8 mouse cellular contexts compared by ENCODE assay signal in genomic region chr12:108793453-108793941, GRCm38 (mm10). TPM values are rescaled to one million over a fixed set of nuclear protein-coding genes. Genes with fewer than 3 reads are reported as not detected.
DNase-seq lines count a peak whose midpoint lies in the region; ATAC-seq lines count a peak whose summit lies in the region.

No protein-coding gene starts in this region.

- 1% methylated on average over 52 of the region's 71 CpGs for WGBS in heart, embryonic 12.5 days
- under 1% methylated on average over 43 of the region's 71 CpGs for whole genome bisulfite sequencing in lung, embryonic 16.5 days

- H3K4me2 ChIP-seq in heart, embryonic 12.5 days: peak overlapping the region; percentile 81
- peak overlapping the region; percentile 47 for H3K4me2 ChIP-seq in lung, embryonic 16.5 days (ENCODE audit: low read depth, low read length)

- H3K4me3 ChIP-seq in heart, embryonic 12.5 days: peak overlapping the region; percentile 97
- peak overlapping the region; percentile 98 for H3K4me3 ChIP-seq in lung, embryonic 16.5 days (ENCODE audit: low read length)

- H3K4me1 ChIP-seq in heart, embryonic 12.5 days (replicated peaks): peaks cover 20% of the 10 kb centered on the region
- peaks cover 17% of the 10 kb centered on the region for H3K4me1 ChIP-seq in lung, embryonic 16.5 days (replicated peaks; ENCODE audit: control insufficient read depth, insufficient read depth, low read length)

- H3K36me3 ChIP-seq in heart, embryonic 12.5 days: no peaks in the 10 kb centered on the region
- H3K36me3 ChIP-seq in lung, embryonic 16.5 days (ENCODE audit: control insufficient read depth, insufficient read depth, low read length): no peaks in the 10 kb centered on the region; the same call in 1 of the 2 replicates

- peak; percentile 19 to 33 for DNase-seq in layer of hippocampus, adult 18-20 months (ENCODE audit: low spot score in 2 of 2)
- DNase-seq in layer of hippocampus, postnatal 25 days (ENCODE audit: extremely low spot score in 1 of 2, low spot score in 1 of 2): no peak
- DNase-seq in cerebellum, postnatal 36 days: peak; percentile 36 to 43
- peak; percentile 45 to 51 for DNase-seq in kidney, postnatal 4 days
- DNase-seq in right cerebral cortex, postnatal 25 days: peak; percentile 25
- peak; percentile 36 to 63 for DNase-seq in urinary bladder, postnatal 4 days (ENCODE audit: low spot score in 2 of 2)

- no peaks in the 10 kb centered on the region for H3K9me3 ChIP-seq in heart, embryonic 12.5 days (replicated peaks)
- no peaks in the 10 kb centered on the region for H3K9me3 ChIP-seq in lung, embryonic 16.5 days (ENCODE audit: control insufficient read depth, low read length)

- H3K27ac ChIP-seq in heart, embryonic 12.5 days (ENCODE audit: poor library complexity, severe bottlenecking): peak overlapping the region; percentile 100
- peak overlapping the region; percentile 99 for H3K27ac ChIP-seq in lung, embryonic 16.5 days (ENCODE audit: low read length)

- H3K9ac ChIP-seq in heart, embryonic 12.5 days: peak overlapping the region; percentile 96
- peak overlapping the region; percentile 96 for H3K9ac ChIP-seq in lung, embryonic 16.5 days (ENCODE audit: low read length)

- H3K27me3 ChIP-seq in heart, embryonic 12.5 days (replicated peaks): no peaks in the 10 kb centered on the region
- H3K27me3 ChIP-seq in lung, embryonic 16.5 days (ENCODE audit: control insufficient read depth, insufficient read depth, low read depth, low read length): no peaks in the 10 kb centered on the region

- no peak for ATAC-seq in heart, embryonic 12.5 days (ENCODE audit: insufficient number of reproducible peaks, low FRiP score)
- no peak for ATAC-seq in lung, embryonic 16.5 days (ENCODE audit: low read depth)

RNA-seq across cellular contexts. Expression of gene Yy1, which starts 0.7 kb away (rescaled TPM):
- 10 to 100 TPM; 54.7 to 55.3 TPM for total RNA-seq in layer of hippocampus, adult 18-20 months (2021)
- 10 to 100 TPM; 48.9 to 51.6 TPM for total RNA-seq in layer of hippocampus, postnatal 25 days (2021)
- polyA plus RNA-seq in heart, embryonic 12.5 days (2016; fragmentation: Nextera tagmentation; extraction: Ambion mirVana): 16.0 and 18.8 TPM in 2 replicates
- polyA plus RNA-seq in lung, embryonic 16.5 days (2015; fragmentation: Nextera tagmentation; extraction: Ambion mirVana): 14.6 and 14.9 TPM in 2 replicates

RNA-seq across cellular contexts. Expression of gene Slc25a29, which starts 42.2 kb away (rescaled TPM):
- total RNA-seq in layer of hippocampus, adult 18-20 months (2021): 10 to 100 TPM; 22.6 to 24.4 TPM
- total RNA-seq in layer of hippocampus, postnatal 25 days (2021): 10 to 100 TPM; 18.4 to 22.1 TPM
- polyA plus RNA-seq in heart, embryonic 12.5 days (2016; fragmentation: Nextera tagmentation; extraction: Ambion mirVana): 3.0 and 3.3 TPM in 2 replicates
- 7.5 and 7.8 TPM in 2 replicates for polyA plus RNA-seq in lung, embryonic 16.5 days (2015; fragmentation: Nextera tagmentation; extraction: Ambion mirVana)

RNA-seq across cellular contexts. Expression of gene Slc25a47, which starts 42.3 kb away (rescaled TPM):
- 10 to 100 TPM; 10.4 to 10.5 TPM for total RNA-seq in layer of hippocampus, adult 18-20 months (2021)
- 10 to 100 TPM in 1 of 2 experiments, 1 to 10 TPM in 1; 10.0 to 12.0 TPM for total RNA-seq in layer of hippocampus, postnatal 25 days (2021)
- 5.2 and 5.4 TPM in 2 replicates for polyA plus RNA-seq in heart, embryonic 12.5 days (2016; fragmentation: Nextera tagmentation; extraction: Ambion mirVana)
- polyA plus RNA-seq in lung, embryonic 16.5 days (2015; fragmentation: Nextera tagmentation; extraction: Ambion mirVana): 9.3 and 9.5 TPM in 2 replicates

Comparison
In these comparisons a context has a peak if more than half of its experiments do, and no peak if none do; other contexts are left out.
1. DNase-seq: peak in layer of hippocampus, adult 18-20 months (2 of 2), cerebellum, postnatal 36 days (2 of 2), kidney, postnatal 4 days (2 of 2), right cerebral cortex, postnatal 25 days (single experiment) and urinary bladder, postnatal 4 days (2 of 2); none in layer of hippocampus, postnatal 25 days (0 of 2).